11 mouse cellular contexts compared by ENCODE assay signal in genomic region chr15:102370727-102371126, GRCm38 (mm10). TPM values are rescaled to one million over a fixed set of nuclear protein-coding genes. Genes with fewer than 3 reads are reported as not detected.
DNase-seq lines count a peak whose midpoint lies in the region; ATAC-seq and TF ChIP-seq lines count a peak whose summit lies in the region.
"Had no signal": no experiment of that assay in that cellular context is flagged by ENCODE, and none has a peak within 500 bp of the region (broad histone marks: within the 10 kb centered on the region; RNA-seq: fewer than 3 reads in every experiment).

No protein-coding gene starts in this region.

- H3K9me3 ChIP-seq in heart, embryonic 13.5 days, result no peaks in the 10 kb centered on the region
- no peaks in the 10 kb centered on the region for H3K9me3 ChIP-seq in limb, embryonic 11.5 days (ENCODE audit: control insufficient read depth, low read length)

- intact Hi-C loops in heart, adult 2 months (cut with DNase I), result no loop called here

- H3K79me2 ChIP-seq in heart, adult 2 months (replicated peaks; ENCODE audit: control insufficient read depth, insufficient read depth, low read length), result no peaks in the 10 kb centered on the region

- no peak for DNase-seq in heart, adult 2 months
- DNase-seq in testis, postnatal 14 days (ENCODE audit: low spot score), result peak; percentile 22
- no peak for DNase-seq in testis, postnatal 10 days (ENCODE audit: low spot score)
- DNase-seq in limb, embryonic 11.5 days (ENCODE audit: low spot score), result peak; percentile 80
- no peak for DNase-seq in urinary bladder, postnatal 36 days (ENCODE audit: low spot score in 2 of 2)
- DNase-seq in ovary, postnatal 36 days (ENCODE audit: low spot score), result no peak
- no peak for DNase-seq in layer of hippocampus, postnatal 10 days (ENCODE audit: low spot score in 2 of 2)

- ATAC-seq in heart, embryonic 13.5 days (ENCODE audit: extremely low read depth, insufficient number of reproducible peaks, low FRiP score, low TSS enrichment), result no peak
- ATAC-seq in limb, embryonic 11.5 days (ENCODE audit: insufficient number of reproducible peaks, low FRiP score, low TSS enrichment, low read depth), result peak; percentile 81

- H3K4me3 ChIP-seq in heart, embryonic 13.5 days, result peak overlapping the region; percentile 27
- no peak overlapping the region for H3K4me3 ChIP-seq in heart, adult 2 months
- no peak overlapping the region for H3K4me3 ChIP-seq in limb, embryonic 11.5 days (ENCODE audit: low read depth, low read length)
- H3K4me3 ChIP-seq: left cerebral cortex, adult 2 months had no signal

- no peak for TF ChIP-seq POLR2A in heart, adult 2 months (IDR thresholded peaks at IDR 0.05; ENCODE audit: insufficient read depth, low read depth, low read length)

- 11% methylated on average over 10 of the region's 10 CpGs for WGBS in heart, embryonic 13.5 days
- WGBS in heart, adult 2 months, result 40% methylated on average over 10 of the region's 10 CpGs
- 0% methylated on average over 10 of the region's 10 CpGs for WGBS in limb, embryonic 11.5 days

- no peak for TF ChIP-seq EP300 in heart, adult 2 months (IDR thresholded peaks at IDR 0.05; ENCODE audit: insufficient read depth, low read depth, low read length)

- TF ChIP-seq CTCF in heart, adult 2 months (IDR thresholded peaks at IDR 0.05), result no peak

- H3K4me1 ChIP-seq in heart, embryonic 13.5 days, result peaks cover 31% of the 10 kb centered on the region
- H3K4me1 ChIP-seq in heart, adult 2 months (ENCODE audit: control insufficient read depth, insufficient read depth, low read length), result no peaks in the 10 kb centered on the region
- peaks cover 21% of the 10 kb centered on the region for H3K4me1 ChIP-seq in limb, embryonic 11.5 days (ENCODE audit: control insufficient read depth, insufficient read depth, low read length)

- H3K4me2 ChIP-seq in heart, embryonic 13.5 days, result peak overlapping the region; percentile 60
- H3K4me2 ChIP-seq in limb, embryonic 11.5 days (ENCODE audit: low read depth, severe bottlenecking), result peak overlapping the region; percentile 46

- H3K27ac ChIP-seq in heart, embryonic 13.5 days (replicated peaks), result no peak overlapping the region
- no peak overlapping the region for H3K27ac ChIP-seq in heart, adult 2 months
- peak overlapping the region; percentile 9; the same call in 1 of the 2 replicates for H3K27ac ChIP-seq in limb, embryonic 11.5 days (replicated peaks; ENCODE audit: low read depth, low read length)
- H3K27ac ChIP-seq: left cerebral cortex, adult 2 months had no signal

- peaks cover 69% of the 10 kb centered on the region for H3K27me3 ChIP-seq in heart, embryonic 13.5 days (replicated peaks)
- H3K27me3 ChIP-seq in heart, adult 2 months (ENCODE audit: control insufficient read depth, insufficient read depth, low read length), result no peaks in the 10 kb centered on the region; the same call in 1 of the 2 replicates
- H3K27me3 ChIP-seq in limb, embryonic 11.5 days (ENCODE audit: control insufficient read depth, insufficient read depth, low read length), result no peaks in the 10 kb centered on the region

- H3K9ac ChIP-seq in heart, embryonic 13.5 days, result peak overlapping the region; percentile 74
- no peak overlapping the region for H3K9ac ChIP-seq in heart, adult 2 months (ENCODE audit: low read depth, low read length)
- H3K9ac ChIP-seq in limb, embryonic 11.5 days (ENCODE audit: low read length), result peak overlapping the region; percentile 55

- H3K36me3 ChIP-seq in heart, embryonic 13.5 days, result no peaks in the 10 kb centered on the region
- H3K36me3 ChIP-seq in heart, adult 2 months (ENCODE audit: control insufficient read depth, insufficient read depth, low read length), result no peaks in the 10 kb centered on the region
- no peaks in the 10 kb centered on the region for H3K36me3 ChIP-seq in limb, embryonic 11.5 days (ENCODE audit: control insufficient read depth, insufficient read depth, low read length)

RNA-seq across cellular contexts. Expression of gene Sp7, which starts 3.7 kb away (rescaled TPM):
- 0.16 and 0.19 TPM in 2 replicates for polyA plus RNA-seq in heart, embryonic 13.5 days (2015; fragmentation: Nextera tagmentation; extraction: Ambion mirVana)
- not detected for total RNA-seq in heart, adult 2 months (2021)
- polyA plus RNA-seq in heart, adult 2 months (2012; rRNA removed), result 0.06 TPM in 1 of 2 replicates, not detected in the other
- polyA plus RNA-seq in limb, embryonic 11.5 days (2014; fragmentation: Nextera tagmentation; extraction: Ambion mirVana), result 1.7 and 2.3 TPM in 2 replicates
- total RNA-seq in layer of hippocampus, postnatal 10 days (2021), result under 1 TPM; 0.18 to 0.27 TPM
- total RNA-seq: hematopoietic stem cell, adult 5-6 weeks; neutrophil, adult 5-6 weeks had no signal

RNA-seq across cellular contexts. Expression of gene Aaas, which starts 20.2 kb away (rescaled TPM):
- polyA plus RNA-seq in heart, embryonic 13.5 days (2015; fragmentation: Nextera tagmentation; extraction: Ambion mirVana), result 54.0 and 58.1 TPM in 2 replicates
- 10 to 100 TPM; 10.8 to 13.2 TPM for total RNA-seq in heart, adult 2 months (2021)
- 22.1 and 26.2 TPM in 2 replicates for polyA plus RNA-seq in heart, adult 2 months (2012; rRNA removed)
- 115 and 116 TPM in 2 replicates for polyA plus RNA-seq in limb, embryonic 11.5 days (2014; fragmentation: Nextera tagmentation; extraction: Ambion mirVana)
- total RNA-seq in layer of hippocampus, postnatal 10 days (2021), result 10 to 100 TPM; 23.2 to 26.3 TPM

RNA-seq across cellular contexts. Expression of gene Sp1, which starts 35.2 kb away (rescaled TPM):
- polyA plus RNA-seq in heart, embryonic 13.5 days (2015; fragmentation: Nextera tagmentation; extraction: Ambion mirVana), result 4.3 and 4.6 TPM in 2 replicates
- 10 to 100 TPM; 36.5 to 41.5 TPM for total RNA-seq in heart, adult 2 months (2021)
- polyA plus RNA-seq in heart, adult 2 months (2012; rRNA removed), result 9.6 and 17.3 TPM in 2 replicates
- polyA plus RNA-seq in limb, embryonic 11.5 days (2014; fragmentation: Nextera tagmentation; extraction: Ambion mirVana), result 11.8 and 13.3 TPM in 2 replicates
- 10 to 100 TPM; 26.2 to 27.6 TPM for total RNA-seq in layer of hippocampus, postnatal 10 days (2021)

RNA-seq across cellular contexts. Expression of gene Myg1, which starts 39.2 kb away (rescaled TPM):
- polyA plus RNA-seq in heart, embryonic 13.5 days (2015; fragmentation: Nextera tagmentation; extraction: Ambion mirVana), result 60.0 and 65.0 TPM in 2 replicates
- total RNA-seq in heart, adult 2 months (2021), result 10 to 100 TPM; 19.0 to 24.1 TPM
- 27.8 and 36.7 TPM in 2 replicates for polyA plus RNA-seq in heart, adult 2 months (2012; rRNA removed)
- 122 and 133 TPM in 2 replicates for polyA plus RNA-seq in limb, embryonic 11.5 days (2014; fragmentation: Nextera tagmentation; extraction: Ambion mirVana)
- 10 to 100 TPM; 61.8 to 62.8 TPM for total RNA-seq in layer of hippocampus, postnatal 10 days (2021)

RNA-seq across cellular contexts. Expression of gene Pfdn5, which starts 44.8 kb away (rescaled TPM):
- polyA plus RNA-seq in heart, embryonic 13.5 days (2015; fragmentation: Nextera tagmentation; extraction: Ambion mirVana), result 310 and 347 TPM in 2 replicates
- total RNA-seq in heart, adult 2 months (2021), result 100 to 1,000 TPM; 287 to 351 TPM
- polyA plus RNA-seq in heart, adult 2 months (2012; rRNA removed), result 82.0 and 160 TPM in 2 replicates
- polyA plus RNA-seq in limb, embryonic 11.5 days (2014; fragmentation: Nextera tagmentation; extraction: Ambion mirVana), result 463 and 490 TPM in 2 replicates
- total RNA-seq in layer of hippocampus, postnatal 10 days (2021), result 100 to 1,000 TPM; 379 to 390 TPM

Comparison
In these comparisons a context has a peak if more than half of its experiments do, and no peak if none do; other contexts are left out.
1. DNase-seq: peak in testis, postnatal 14 days (single experiment) and limb, embryonic 11.5 days (single experiment); none in heart, adult 2 months (0 of 2), testis, postnatal 10 days (single experiment), urinary bladder, postnatal 36 days (0 of 2), ovary, postnatal 36 days (single experiment) and layer of hippocampus, postnatal 10 days (0 of 2).